Mouse (Mus musculus) urinary bladder, adult 18-20 months (tissue): ENCODE measurements at regions not wholly inside any gene's neighbourhood (a gene's known extent, or its start where the extent isn't known, plus 50 kb on each side); places are given as distances from the start of the nearest gene placed in this dataset.

ENCODE experiments used
- DNase-seq, 2 experiments: peaks; one replicate each; pipeline ENCODE4 v3.0.0; 2022; ENCODE audit warnings: low spot score in 2 of 2, mixed read lengths in 2 of 2

GRCm38 (mm10) chr10:100882584-100882983, 292.3 kb downstream of the 1700017N19Rik start:
- no peak for DNase-seq

- no peak for DNase-seq
Measured at GRCm38 (mm10) chr10:100922976-100923375, 332.7 kb downstream of the 1700017N19Rik start.

DNA sequence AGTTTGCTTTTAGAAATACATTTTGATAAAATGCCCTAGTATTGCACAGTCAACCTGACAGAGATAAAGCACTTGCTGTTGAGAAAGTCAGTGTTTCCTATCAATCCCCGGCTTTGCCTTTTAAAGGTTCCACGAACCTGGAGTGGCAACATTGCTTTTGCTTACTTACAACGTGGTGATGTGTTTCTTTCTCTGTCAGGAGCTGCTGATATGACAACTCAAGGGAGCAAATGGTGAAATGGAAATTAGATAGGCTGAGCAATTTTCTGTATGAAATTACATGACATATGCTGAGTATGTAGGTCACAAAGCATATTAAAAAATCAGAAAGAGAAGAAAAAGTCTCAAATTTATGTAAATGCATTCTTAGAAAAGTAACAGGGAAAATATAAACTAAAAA, 336.8 kb downstream of the 1700017N19Rik start:
- no peak for DNase-seq

DNA sequence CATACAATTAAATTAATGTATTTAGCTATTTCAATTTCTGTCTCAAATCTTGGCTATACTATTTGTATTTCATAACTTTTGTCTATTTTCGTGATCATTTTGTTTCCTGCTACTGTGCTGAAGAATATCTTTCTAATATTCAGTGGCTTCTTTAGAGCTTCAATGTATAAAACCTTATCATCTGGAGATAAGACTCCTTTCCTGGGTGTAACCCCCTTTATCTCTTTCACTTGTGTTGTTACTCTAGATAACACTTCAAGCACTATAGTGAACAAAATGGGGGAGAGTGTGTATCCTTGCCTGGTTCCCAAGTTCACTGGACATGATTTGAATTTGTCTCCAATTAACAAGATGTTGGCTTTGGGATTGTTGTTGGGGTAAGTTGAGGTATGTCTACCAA, 341.5 kb downstream of the 1700017N19Rik start:
- DNase-seq = no peak

DNA sequence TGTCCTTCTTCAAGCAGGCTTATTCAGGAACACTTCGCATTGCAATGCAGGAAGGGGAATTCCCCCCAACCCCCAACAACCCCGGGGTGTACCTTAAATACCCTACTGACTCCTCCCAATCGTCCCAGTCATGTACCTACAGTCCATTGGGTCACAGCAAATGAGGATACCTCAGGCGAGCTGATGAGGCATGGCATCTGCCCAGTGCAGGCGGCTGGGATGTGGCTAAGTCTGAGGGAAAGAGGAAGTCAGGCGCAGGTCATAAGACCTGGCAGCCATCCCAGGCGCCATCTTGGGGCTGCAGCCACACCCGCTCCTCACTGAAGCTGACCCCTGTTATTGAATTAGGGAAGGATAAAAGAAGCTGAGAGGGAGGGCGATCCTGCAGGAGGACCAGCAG, 368.1 kb downstream of the 1700017N19Rik start:
- no peak for DNase-seq

- no peak for DNase-seq
Measured at GRCm38 (mm10) chr10:101003469-101003868, 413.2 kb downstream of the 1700017N19Rik start.

DNA sequence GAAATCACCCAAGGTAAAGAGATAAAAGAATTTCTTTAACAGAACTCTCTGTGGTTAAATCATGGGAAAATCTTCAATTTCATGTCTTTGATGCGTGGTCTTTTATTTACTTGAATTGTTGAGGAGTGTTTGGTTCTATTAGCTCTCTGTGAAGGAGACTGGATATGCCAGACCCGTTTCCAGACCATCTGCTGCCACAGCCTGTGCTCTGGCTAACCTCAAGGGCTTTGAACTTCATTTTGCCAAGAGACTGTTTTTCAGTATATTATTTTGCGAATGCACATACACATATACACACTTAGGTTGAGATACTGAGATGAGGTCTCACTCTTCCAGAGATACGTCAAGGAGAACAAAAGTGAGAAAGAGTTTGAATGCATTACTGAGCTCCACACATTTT, 414.4 kb downstream of the 1700017N19Rik start:
- no peak for DNase-seq

DNA sequence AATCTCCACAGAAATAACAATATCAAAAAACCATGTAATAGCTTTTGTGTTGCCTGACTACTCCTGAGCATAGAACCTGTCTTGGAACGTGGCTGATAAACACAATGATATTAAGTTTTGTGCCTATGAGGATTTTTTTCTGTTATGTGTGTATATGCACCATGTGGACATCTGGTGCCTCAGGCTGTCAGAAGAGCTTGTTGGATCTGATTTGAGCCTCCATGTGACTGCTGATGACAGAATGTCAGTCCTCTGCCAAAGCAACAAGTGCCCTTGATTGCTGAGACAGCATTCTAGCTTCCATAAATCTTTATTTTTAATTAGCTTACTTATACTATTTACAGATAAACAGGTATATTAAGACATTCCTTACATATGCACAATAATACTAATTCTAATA, 425.1 kb downstream of the 1700017N19Rik start:
- DNase-seq = no peak

- no peak for DNase-seq
Measured at GRCm38 (mm10) chr10:101038630-101039029, 448.3 kb downstream of the 1700017N19Rik start.

DNA sequence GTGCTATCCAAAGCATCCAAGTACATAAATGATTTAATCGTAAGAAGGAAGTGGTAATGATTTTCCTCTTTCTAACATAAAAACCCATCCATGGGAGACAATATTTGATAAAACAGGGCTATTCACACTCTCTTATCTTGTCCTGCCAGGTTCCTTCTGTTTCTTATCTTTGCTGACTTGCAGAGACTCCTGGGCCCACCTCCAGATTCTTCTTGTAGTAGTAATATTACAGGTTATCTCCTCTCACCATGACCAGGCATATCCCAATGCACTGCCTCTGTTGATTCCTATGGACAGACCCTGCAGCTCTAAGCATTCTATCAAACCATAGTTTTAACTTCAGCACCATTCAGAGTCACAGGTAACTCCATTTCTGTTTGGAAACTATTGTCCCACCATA, 448.8 kb downstream of the 1700017N19Rik start:
- DNase-seq = no peak
